Mouse (Mus musculus) adrenal gland, adult 8-10 months (tissue): Measurements from ENCODE around the gene Bpifa2. TPM values are rescaled to one million over a fixed set of nuclear protein-coding genes. Genes with fewer than 3 reads are reported as not detected.
"Not testable (repeated sequence)": the region's sequence is repeated elsewhere in the genome, so short reads cannot be mapped to it uniquely, and the experiment has no call there.

Source experiments
- DNase-seq: peaks from one replicate; pipeline ENCODE4 v3.0.0; 2022
- total RNA-seq, 4 experiments: library from RNA; stranded (reverse); gene quantifications; 2 replicates each; pipeline ENCODE4 v1.2.4; 2022

Bpifa2 gene
- 1 to 10 TPM in 1 of 4 experiments, under 1 TPM in 3; 0.37 to 1.0 (median 0.67) TPM for total RNA-seq

- no peak for DNase-seq
Measured at GRCm38 (mm10) chr2:154007965-154008364, at the start of gene Bpifa2. Gene Bpifa2, plus strand, starts transcription at chr2:154008265.

- DNase-seq, result no peak
Measured at GRCm38 (mm10) chr2:153962821-153963331, 45.2 kb upstream of the Bpifa2 start.

- no peak for DNase-seq
Measured at GRCm38 (mm10) chr2:153963334-153963733, 44.7 kb upstream of the Bpifa2 start.

GRCm38 (mm10) chr2:153970221-153970620, 37.8 kb upstream of the Bpifa2 start:
- no peak for DNase-seq

- DNase-seq, result no peak
Measured at GRCm38 (mm10) chr2:153974582-153974981, 33.5 kb upstream of the Bpifa2 start, which contains the start of gene Bpifa6. Gene Bpifa6, plus strand, starts transcription at chr2:153974945.

GRCm38 (mm10) chr2:153995770-153996169, 12.3 kb upstream of the Bpifa2 start:
- DNase-seq, result peak; percentile 39

GRCm38 (mm10) chr2:154000501-154000900, 7.6 kb upstream of the Bpifa2 start:
- no peak for DNase-seq

- peak; percentile 24 for DNase-seq
Measured at GRCm38 (mm10) chr2:154001056-154001455, 7.0 kb upstream of the Bpifa2 start.

GRCm38 (mm10) chr2:154004456-154004855, 3.6 kb upstream of the Bpifa2 start:
- no peak for DNase-seq

GRCm38 (mm10) chr2:154005094-154005493, 3.0 kb upstream of the Bpifa2 start:
- no peak for DNase-seq

- DNase-seq, result no peak
Measured at GRCm38 (mm10) chr2:154005734-154006133, 2.3 kb upstream of the Bpifa2 start.

GRCm38 (mm10) chr2:154006331-154006730, 1.7 kb upstream of the Bpifa2 start:
- no peak for DNase-seq

GRCm38 (mm10) chr2:154007381-154007780, 684 bp upstream of the Bpifa2 start:
- DNase-seq, result peak; percentile 39

GRCm38 (mm10) chr2:154017990-154018389, 9.9 kb downstream of the Bpifa2 start:
- DNase-seq, result no peak

GRCm38 (mm10) chr2:154024676-154025075, 16.6 kb downstream of the Bpifa2 start:
- DNase-seq, result not testable (repeated sequence)

- DNase-seq, result peak; percentile 11
Measured at GRCm38 (mm10) chr2:154038932-154039331, 30.9 kb downstream of the Bpifa2 start.

- no peak for DNase-seq
Measured at GRCm38 (mm10) chr2:154044743-154045142, 36.7 kb downstream of the Bpifa2 start.

- DNase-seq, result no peak
Measured at GRCm38 (mm10) chr2:154058690-154059089, 50.6 kb downstream of the Bpifa2 start.

Other genes with a start within 250 kb of the Bpifa2 start
- under 1 TPM; 0.12 to 0.80 (median 0.63) TPM for gene Efcab8, start 228.3 kb upstream of the Bpifa2 start, total RNA-seq
- not detected for gene Sun5, start 137.2 kb upstream of the Bpifa2 start, total RNA-seq
- gene Bpifb2, start 133.2 kb upstream of the Bpifa2 start, total RNA-seq, result under 1 TPM in 1 of 4 experiments, not detected in 3; 0.17 TPM
- 1 to 10 TPM in 2 of 4 experiments, under 1 TPM in 1, not detected in 1; 0.30 to 6.2 (median 4.9) TPM for gene Bpifb6, start 107.9 kb upstream of the Bpifa2 start, total RNA-seq
- gene Bpifb3, start 90.0 kb upstream of the Bpifa2 start, total RNA-seq, result not detected
- gene Bpifb4, start 70.1 kb upstream of the Bpifa2 start, total RNA-seq, result under 1 TPM in 2 of 4 experiments, not detected in 2; 0.44 to 0.59 TPM
- gene Bpifa6, start 33.3 kb upstream of the Bpifa2 start, total RNA-seq, result under 1 TPM in 1 of 4 experiments, not detected in 3; 0.17 TPM
- gene Bpifa3, start 122.1 kb downstream of the Bpifa2 start, total RNA-seq, result not detected
- gene Bpifa1, start 134.6 kb downstream of the Bpifa2 start, total RNA-seq, result not detected
- gene Bpifa5, start 154.3 kb downstream of the Bpifa2 start, total RNA-seq, result not detected
- not detected for gene Bpifb1, start 182.6 kb downstream of the Bpifa2 start, total RNA-seq
- gene Bpifb5, start 215.5 kb downstream of the Bpifa2 start, total RNA-seq, result under 1 TPM in 2 of 4 experiments, not detected in 2; 0.24 to 0.35 TPM
- gene Bpifb9a, start 249.6 kb downstream of the Bpifa2 start, total RNA-seq, result under 1 TPM in 1 of 4 experiments, not detected in 3; 0.87 TPM